ENCODE assay signal across 8 mouse cellular contexts in the genomic region with DNA sequence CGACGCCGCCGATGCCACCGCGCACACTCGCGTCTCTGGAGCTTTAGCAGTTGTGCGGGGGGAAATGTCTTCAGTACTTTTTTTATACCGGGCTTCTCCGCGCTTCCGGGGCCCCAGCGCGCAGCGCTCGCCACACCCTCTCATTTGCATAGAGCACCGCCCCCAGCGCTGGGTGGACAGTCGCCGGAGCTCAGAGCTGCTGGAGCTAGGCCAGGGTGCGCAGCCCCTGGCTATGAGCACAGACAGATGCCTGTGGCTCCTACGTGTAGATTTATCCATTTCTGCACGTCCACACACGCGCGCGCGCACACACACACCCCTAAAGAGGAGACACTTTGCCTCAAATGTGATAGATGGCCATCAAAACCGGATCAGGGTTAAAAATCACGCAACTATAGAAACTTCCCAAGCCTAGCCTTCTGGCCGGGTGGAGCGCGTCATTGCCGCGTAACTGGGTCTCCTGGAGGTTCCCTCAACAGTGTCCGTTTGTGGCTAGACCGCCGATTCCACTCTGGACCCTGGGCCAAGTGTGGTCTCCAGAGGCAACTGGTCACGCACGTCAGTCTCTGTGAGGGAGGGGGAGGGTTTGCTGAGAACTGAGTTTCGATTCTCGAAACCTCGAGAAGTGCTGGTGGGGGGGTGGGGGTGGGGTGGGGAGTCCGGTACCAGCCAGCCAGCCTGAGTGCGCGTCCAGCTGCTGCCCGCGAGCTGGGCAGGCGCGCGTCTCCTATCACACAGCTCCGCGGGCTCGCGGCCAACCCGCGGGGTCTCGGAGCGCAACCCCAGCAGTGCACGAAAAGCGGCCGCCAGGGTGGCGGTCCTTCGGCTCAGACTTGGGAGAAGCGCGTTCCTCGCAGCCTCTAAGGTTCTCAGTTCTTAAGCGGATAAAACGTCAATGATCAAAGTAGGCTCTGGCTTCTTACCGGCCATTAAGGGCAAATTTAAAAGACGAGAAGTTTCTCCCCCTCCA. TPM values are rescaled to one million over a fixed set of nuclear protein-coding genes. Genes with fewer than 3 reads are reported as not detected.
DNase-seq lines count a peak whose midpoint lies in the region; ATAC-seq and TF ChIP-seq lines count a peak whose summit lies in the region.

Tent5a (minus strand) TSS at position 107 of the 970 bp plus-strand sequence.

- DNase-seq in adrenal gland, adult 18-20 months (ENCODE audit: low spot score in 2 of 2): peak; percentile 77 to 82
- peak; percentile 86 for DNase-seq in embryonic facial prominence, embryonic 10.5 days (ENCODE audit: low spot score)
- peak; percentile 85 for DNase-seq in limb, embryonic 10.5 days (ENCODE audit: low spot score)
- DNase-seq in midbrain, embryonic 11.5 days (ENCODE audit: low spot score, missing footprints): peak; percentile 96
- DNase-seq in right cerebral cortex, postnatal 4 days: peak; percentile 57
- peak; percentile 93 for DNase-seq in yolk sac, embryonic 10.5 days (ENCODE audit: low spot score)

- peak; percentile 50 for ATAC-seq in granulocyte monocyte progenitor cell, adult 5-6 weeks (replicated peaks; ENCODE audit: poor library complexity, severe bottlenecking)
- ATAC-seq in intestine, postnatal 0 days: peak; percentile 93
- peak; percentile 94 for ATAC-seq in midbrain, embryonic 11.5 days (ENCODE audit: low FRiP score)

- H3K4me1 ChIP-seq in embryonic facial prominence, embryonic 10.5 days: peaks cover 17% of the 10 kb centered on the region
- H3K4me1 ChIP-seq in intestine, postnatal 0 days (replicated peaks; ENCODE audit: control insufficient read depth, insufficient read depth, low read length): no peaks in the 10 kb centered on the region
- H3K4me1 ChIP-seq in limb, embryonic 10.5 days: peaks cover 25% of the 10 kb centered on the region
- no peaks in the 10 kb centered on the region for H3K4me1 ChIP-seq in midbrain, embryonic 11.5 days (ENCODE audit: control insufficient read depth, insufficient read depth, low read length)

- peak within 1 kb of the TSS; percentile 84 for H3K9ac ChIP-seq in intestine, postnatal 0 days (ENCODE audit: low read depth, low read length)
- peak within 1 kb of the TSS; percentile 55 for H3K9ac ChIP-seq in midbrain, embryonic 11.5 days (ENCODE audit: low read length)

- H3K27ac ChIP-seq in embryonic facial prominence, embryonic 10.5 days (replicated peaks): peak within 1 kb of the TSS; percentile 67
- peak within 1 kb of the TSS; percentile 98 for H3K27ac ChIP-seq in intestine, postnatal 0 days (ENCODE audit: low read depth, low read length)
- H3K27ac ChIP-seq in limb, embryonic 10.5 days: peak within 1 kb of the TSS; percentile 42; the same call in 1 of the 2 replicates
- no peak within 1 kb of the TSS; the same call in 1 of the 2 replicates for H3K27ac ChIP-seq in midbrain, embryonic 11.5 days (ENCODE audit: low read depth, low read length)

- H3K36me3 ChIP-seq in embryonic facial prominence, embryonic 10.5 days (replicated peaks): no peaks in the 10 kb centered on the region
- H3K36me3 ChIP-seq in intestine, postnatal 0 days (ENCODE audit: control insufficient read depth, insufficient read depth): no peaks in the 10 kb centered on the region
- H3K36me3 ChIP-seq in limb, embryonic 10.5 days: no peaks in the 10 kb centered on the region
- no peaks in the 10 kb centered on the region for H3K36me3 ChIP-seq in midbrain, embryonic 11.5 days (ENCODE audit: control insufficient read depth, insufficient read depth, low read length)

- WGBS in embryonic facial prominence, embryonic 10.5 days: under 1% methylated on average over 72 of the region's 72 CpGs
- under 1% methylated on average over 70 of the region's 72 CpGs for WGBS in intestine, postnatal 0 days
- WGBS in limb, embryonic 10.5 days: under 1% methylated on average over 72 of the region's 72 CpGs
- WGBS in midbrain, embryonic 11.5 days: under 1% methylated on average over 72 of the region's 72 CpGs

- H3K27me3 ChIP-seq in embryonic facial prominence, embryonic 10.5 days (replicated peaks; ENCODE audit: low read depth, poor library complexity, severe bottlenecking): peaks cover 38% of the 10 kb centered on the region
- H3K27me3 ChIP-seq in intestine, postnatal 0 days (replicated peaks; ENCODE audit: control insufficient read depth, insufficient read depth, low read length): no peaks in the 10 kb centered on the region
- peaks cover 36% of the 10 kb centered on the region for H3K27me3 ChIP-seq in limb, embryonic 10.5 days (ENCODE audit: low read depth, poor library complexity, severe bottlenecking)
- H3K27me3 ChIP-seq in midbrain, embryonic 11.5 days (ENCODE audit: control insufficient read depth, insufficient read depth, low read length): peaks cover 7% of the 10 kb centered on the region; the same call in 1 of the 2 replicates

- no peak for TF ChIP-seq CTCF in intestine, postnatal 0 days (IDR thresholded peaks at IDR 0.05; ENCODE audit: low read depth)

- peak within 1 kb of the TSS; percentile 80 for H3K4me3 ChIP-seq in embryonic facial prominence, embryonic 10.5 days
- peak within 1 kb of the TSS; percentile 90 for H3K4me3 ChIP-seq in intestine, postnatal 0 days (ENCODE audit: low read depth, low read length)
- H3K4me3 ChIP-seq in limb, embryonic 10.5 days: peak within 1 kb of the TSS; percentile 76
- peak within 1 kb of the TSS; percentile 68 for H3K4me3 ChIP-seq in midbrain, embryonic 11.5 days (ENCODE audit: low read depth, low read length)

- H3K9me3 ChIP-seq in embryonic facial prominence, embryonic 10.5 days: no peaks in the 10 kb centered on the region
- no peaks in the 10 kb centered on the region for H3K9me3 ChIP-seq in intestine, postnatal 0 days (ENCODE audit: control insufficient read depth)
- H3K9me3 ChIP-seq in limb, embryonic 10.5 days (replicated peaks): no peaks in the 10 kb centered on the region
- H3K9me3 ChIP-seq in midbrain, embryonic 11.5 days (ENCODE audit: control insufficient read depth, low read length): no peaks in the 10 kb centered on the region

- peak within 1 kb of the TSS; percentile 86 for H3K4me2 ChIP-seq in intestine, postnatal 0 days (replicated peaks; ENCODE audit: low read depth)
- peak within 1 kb of the TSS; percentile 91 for H3K4me2 ChIP-seq in midbrain, embryonic 11.5 days

RNA-seq across cellular contexts. Expression of gene Tent5a, which starts in this region (rescaled TPM):
- total RNA-seq in adrenal gland, adult 18-20 months (2021): 10 to 100 TPM; 12.7 to 14.2 TPM
- polyA plus RNA-seq in embryonic facial prominence, embryonic 10.5 days (2016; fragmentation: Nextera tagmentation; extraction: Ambion mirVana): 0.92 and 1.5 TPM in 2 replicates
- 43.0 and 43.5 TPM in 2 replicates for total RNA-seq in granulocyte monocyte progenitor cell, adult 5-6 weeks (2014; fragmentation: Nextera tagmentation)
- 42.8 and 48.8 TPM in 2 replicates for total RNA-seq in granulocyte monocyte progenitor cell, adult 5-6 weeks (2017)
- 23.4 and 23.9 TPM in 2 replicates for polyA plus RNA-seq in intestine, postnatal 0 days (2015; fragmentation: Nextera tagmentation; extraction: Ambion mirVana)
- polyA plus RNA-seq in limb, embryonic 10.5 days (2016; fragmentation: Nextera tagmentation; extraction: Ambion mirVana): 1.3 and 1.6 TPM in 2 replicates
- polyA plus RNA-seq in midbrain, embryonic 11.5 days (2014; fragmentation: Nextera tagmentation; extraction: Ambion mirVana): 6.0 and 6.8 TPM in 2 replicates
